Mouse (Mus musculus): ENCODE results near the gene Golga4.

GRCm38 (mm10) chr9:118510941-118511690 is 5.0 kb downstream of the Golga4 start:
- TF ChIP-seq CTCF (conservative IDR thresholded peaks at IDR 0.05; ENCODE audit: insufficient read depth, insufficient read length, low read depth, low read length) (no peak), POLR2A (IDR thresholded peaks at IDR 0.05; ENCODE audit: low read depth, low read length) (no peak)

Measured in kidney, adult 2 months (tissue).